Mouse (Mus musculus) myocyte (in vitro differentiated cells): ENCODE data around the gene Ptpa. TPM values are rescaled to one million over a fixed set of nuclear protein-coding genes. Genes with fewer than 3 reads are reported as not detected.

Experiments
- H3K27me3 ChIP-seq: one replicate; pipeline ENCODE4 v1.6.1; 2011; ENCODE audit not compliant: control insufficient read depth, insufficient read depth, insufficient read length
- H3K36me3 ChIP-seq: one replicate; pipeline ENCODE4 v1.6.1; 2011; ENCODE audit not compliant: control insufficient read depth, insufficient read depth
- H3K4me2 ChIP-seq: one replicate; pipeline ENCODE4 v1.6.1; 2011; ENCODE audit warnings: low read depth, control low read depth
- H3K4me3 ChIP-seq: one replicate; pipeline ENCODE4 v1.5.1; 2011; ENCODE audit warnings: mild to moderate bottlenecking, control low read depth, moderate library complexity
- H3K79me2 ChIP-seq: one replicate; pipeline ENCODE4 v1.6.1; 2011; ENCODE audit not compliant: control insufficient read depth, insufficient read depth
- H3ac ChIP-seq: one replicate; pipeline ENCODE4 v1.6.1; 2011; ENCODE audit not compliant: control insufficient read depth, insufficient read length
- CEBPB ChIP-seq: IDR thresholded peaks from 2 replicates; pipeline ENCODE4 v1.6.1; 2011; ENCODE audit warnings: mild to moderate bottlenecking, moderate library complexity; ENCODE audit not compliant: poor library complexity, insufficient read depth, severe bottlenecking
- E2F4 ChIP-seq: IDR thresholded peaks from one replicate; pipeline ENCODE4 v1.6.1; 2011; ENCODE audit warnings: mild to moderate bottlenecking, control low read depth, moderate library complexity; ENCODE audit not compliant: insufficient read depth
- MAX ChIP-seq: IDR thresholded peaks from one replicate; pipeline ENCODE4 v1.6.1; 2011; ENCODE audit warnings: low read depth, mild to moderate bottlenecking, control low read depth
- MYOD1 ChIP-seq, 3 experiments: IDR thresholded peaks; one replicate each; pipeline ENCODE4 v1.6.1; 2011; ENCODE audit warnings: control low read depth in 2 of 3, low read depth in 2 of 3, mild to moderate bottlenecking in 2 of 3, moderate library complexity in 1 of 3; ENCODE audit not compliant: insufficient read length in 2 of 3, control insufficient read depth in 1 of 3
- MYOG ChIP-seq, 3 experiments: IDR thresholded peaks; one replicate each; pipeline ENCODE4 v1.6.1; 2011; ENCODE audit warnings: control low read depth in 2 of 3, low read depth in 2 of 3, mild to moderate bottlenecking in 2 of 3; ENCODE audit not compliant: insufficient read length in 2 of 3, control insufficient read depth in 1 of 3, insufficient read depth in 1 of 3
- POLR2A ChIP-seq: IDR thresholded peaks from one replicate; pipeline ENCODE4 v1.6.1; 2011; ENCODE audit warnings: low read depth, mild to moderate bottlenecking, control low read depth, moderate library complexity; ENCODE audit not compliant: insufficient read length
- POLR2AphosphoS2 ChIP-seq: IDR thresholded peaks from one replicate; pipeline ENCODE4 v1.6.1; 2011; ENCODE audit warnings: low read depth, control low read depth; ENCODE audit not compliant: insufficient read length
- REST ChIP-seq: IDR thresholded peaks from one replicate; pipeline ENCODE4 v1.6.1; 2011; ENCODE audit warnings: mild to moderate bottlenecking, control low read depth, moderate library complexity; ENCODE audit not compliant: insufficient read depth, insufficient read length
- SRF ChIP-seq: IDR thresholded peaks from one replicate; pipeline ENCODE4 v1.6.1; 2011; ENCODE audit warnings: low read depth; ENCODE audit not compliant: control insufficient read depth, insufficient read length
- TCF12 ChIP-seq: IDR thresholded peaks from one replicate; pipeline ENCODE4 v1.6.1; 2011; ENCODE audit warnings: mild to moderate bottlenecking, control low read depth; ENCODE audit not compliant: poor library complexity, insufficient read depth, severe bottlenecking
- TCF3 ChIP-seq: IDR thresholded peaks from one replicate; pipeline ENCODE4 v1.6.1; 2011; ENCODE audit warnings: low read depth, control low read depth; ENCODE audit not compliant: insufficient read length
- USF1 ChIP-seq: IDR thresholded peaks from one replicate; pipeline ENCODE4 v1.6.1; 2011; ENCODE audit warnings: low read depth, mild to moderate bottlenecking, control low read depth, moderate library complexity
- polyA plus RNA-seq: library from polyadenylated mRNA; unstranded; fragments of >200 nt; fragmentation: generic; extraction: Trizol; gene quantifications from one replicate; pipeline ENCODE4 v1.2.1, GENCODE M21; 2012; ENCODE audit warnings: missing spikeins

Gene Ptpa
- polyA plus RNA-seq, 1 experiment: 151 TPM

- TF ChIP-seq MYOG (IDR thresholded peaks at IDR 0.05; ENCODE audit: control insufficient read depth in 1 of 3, insufficient read depth in 1 of 3, insufficient read length in 2 of 3, low read depth in 2 of 3) (no peak), POLR2AphosphoS2 (no peak), TCF12 (no peak), TCF3 (no peak)
- Histone ChIP-seq H3K36me3 (peaks cover 16% of the 10 kb centered on the region), H3K4me2 (no peak overlapping the region), H3K27me3 (no peaks in the 10 kb centered on the region), H3K79me2 (no peaks in the 10 kb centered on the region), H3ac (no peak overlapping the region), H3K4me3 (no peak overlapping the region)
Observed at GRCm38 (mm10) chr2:30375893-30376292, 39.9 kb upstream of the Ptpa start.

GRCm38 (mm10) chr2:30377721-30378120 lies 38.1 kb upstream of the Ptpa start:
- Histone ChIP-seq H3K4me3 (no peak overlapping the region), H3K79me2 (no peaks in the 10 kb centered on the region), H3K36me3 (peaks cover 12% of the 10 kb centered on the region), H3K4me2 (no peak overlapping the region), H3K27me3 (no peaks in the 10 kb centered on the region), H3ac (no peak overlapping the region)
- TF ChIP-seq MAX: no peak
- no peak for TF ChIP-seq SRF
- TF ChIP-seq POLR2AphosphoS2: no peak
- no peak for TF ChIP-seq E2F4
- TF ChIP-seq TCF3: no peak

- no peak overlapping the region for H3K4me3 ChIP-seq
- no peak overlapping the region for H3ac ChIP-seq
- peaks cover 12% of the 10 kb centered on the region for H3K36me3 ChIP-seq
- H3K27me3 ChIP-seq: no peaks in the 10 kb centered on the region
- TF ChIP-seq E2F4 (no peak), MYOG (IDR thresholded peaks at IDR 0.05; ENCODE audit: control insufficient read depth in 1 of 3, insufficient read depth in 1 of 3, insufficient read length in 2 of 3, low read depth in 2 of 3) (no peak), TCF3 (no peak), CEBPB (no peak), USF1 (no peak), SRF (no peak), REST (no peak), POLR2AphosphoS2 (no peak), TCF12 (no peak), POLR2A (no peak), MAX (no peak), MYOD1 (IDR thresholded peaks at IDR 0.05; ENCODE audit: control insufficient read depth in 1 of 3, insufficient read length in 2 of 3, low read depth in 2 of 3) (no peak)
- H3K4me2 ChIP-seq: no peak overlapping the region
- no peaks in the 10 kb centered on the region for H3K79me2 ChIP-seq
Observed at GRCm38 (mm10) chr2:30379307-30379706, 36.5 kb upstream of the Ptpa start.

- H3K4me2 ChIP-seq: no peak overlapping the region
- H3K27me3 ChIP-seq: no peaks in the 10 kb centered on the region
- peaks cover 6% of the 10 kb centered on the region for H3K36me3 ChIP-seq
- H3ac ChIP-seq: no peak overlapping the region
- H3K79me2 ChIP-seq: no peaks in the 10 kb centered on the region
- no peak overlapping the region for H3K4me3 ChIP-seq
- no peak for TF ChIP-seq POLR2AphosphoS2
- TF ChIP-seq USF1: no peak
- no peak for TF ChIP-seq POLR2A
- no peak for TF ChIP-seq E2F4
- no peak for TF ChIP-seq MAX
- no peak for TF ChIP-seq CEBPB
Observed at GRCm38 (mm10) chr2:30380564-30381376, 35.1 kb upstream of the Ptpa start.

GRCm38 (mm10) chr2:30381377-30381725 lies 34.5 kb upstream of the Ptpa start:
- Histone ChIP-seq H3K79me2 (no peaks in the 10 kb centered on the region), H3ac (no peak overlapping the region), H3K4me3 (no peak overlapping the region), H3K36me3 (peaks cover 6% of the 10 kb centered on the region), H3K4me2 (no peak overlapping the region), H3K27me3 (no peaks in the 10 kb centered on the region)
- TF ChIP-seq USF1: no peak
- no peak for TF ChIP-seq TCF12
- no peak for TF ChIP-seq CEBPB
- TF ChIP-seq SRF: no peak
- no peak for TF ChIP-seq POLR2AphosphoS2
- TF ChIP-seq TCF3: no peak
- TF ChIP-seq REST: no peak
- no peak for TF ChIP-seq MAX
- TF ChIP-seq MYOD1 (IDR thresholded peaks at IDR 0.05; ENCODE audit: control insufficient read depth in 1 of 3, insufficient read length in 2 of 3, low read depth in 2 of 3): no peak
- TF ChIP-seq E2F4: no peak
- no peak for TF ChIP-seq MYOG (IDR thresholded peaks at IDR 0.05; ENCODE audit: control insufficient read depth in 1 of 3, insufficient read depth in 1 of 3, insufficient read length in 2 of 3, low read depth in 2 of 3)
- TF ChIP-seq POLR2A: no peak
